Mouse (Mus musculus) small intestine, adult 2 months (tissue): ENCODE results near the gene Stat1.

Source experiments
- CTCF ChIP-seq: fragments of 200-500 bp; IDR thresholded peaks from 2 replicates; pipeline ENCODE4 v1.5.1; 2012; ENCODE audit warnings: low read depth, mild to moderate bottlenecking, control low read depth, inconsistent platforms, low read length, moderate library complexity, mixed read lengths; ENCODE audit not compliant: insufficient replicate concordance, insufficient read length; ENCODE audit errors: extremely low read depth
- POLR2A ChIP-seq: fragments of 200-500 bp; IDR thresholded peaks from 2 replicates; pipeline ENCODE4 v1.6.1; 2012; ENCODE audit warnings: low read depth, mild to moderate bottlenecking, control low read depth, inconsistent platforms, low read length, moderate library complexity

DNA sequence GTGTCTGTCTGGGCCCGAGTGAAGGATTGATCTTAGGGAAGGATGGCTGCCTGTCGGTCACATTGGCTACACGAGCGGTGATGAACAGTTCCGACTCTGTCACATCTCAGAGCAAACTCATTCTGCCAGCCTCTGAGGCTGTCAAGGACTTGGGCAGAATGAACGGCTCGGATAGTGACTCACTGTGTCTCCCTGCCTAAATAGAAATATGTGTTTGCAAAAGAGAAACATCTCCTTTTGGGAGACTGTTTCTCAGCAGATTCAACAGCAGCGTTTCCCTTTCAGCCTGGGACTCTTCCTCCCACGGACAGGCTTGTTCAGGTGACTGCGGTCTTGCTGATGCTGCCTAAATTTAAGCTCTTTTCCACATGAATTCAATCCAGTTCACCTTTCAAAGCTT, 37.1 kb downstream of the Stat1 start:
- TF ChIP-seq CTCF = no peak
- no peak for TF ChIP-seq POLR2A
